Comparison of ENCODE assay signal across 14 mouse cellular contexts in the genomic region with DNA sequence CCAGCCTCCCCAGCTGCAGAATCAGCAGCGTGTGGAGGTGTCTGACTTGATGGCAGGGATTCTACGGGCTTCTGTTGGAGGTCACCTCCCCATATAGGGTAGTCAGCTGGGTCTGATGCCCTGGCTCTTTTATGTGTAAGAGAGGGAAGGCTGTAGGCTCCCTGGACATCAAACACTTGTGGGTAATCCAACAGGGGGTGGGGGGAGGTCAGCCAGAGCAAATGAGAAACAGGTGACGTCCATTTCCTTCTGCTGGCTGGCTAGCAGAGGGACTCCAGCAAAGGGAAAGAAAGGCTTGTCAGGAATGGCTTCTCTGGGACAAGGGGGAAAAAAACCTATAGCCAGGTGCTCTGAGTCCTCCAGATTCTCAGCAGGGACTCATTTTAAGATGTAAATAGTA. TPM values are rescaled to one million over a fixed set of nuclear protein-coding genes. Genes with fewer than 3 reads are reported as not detected.
DNase-seq lines count a peak whose midpoint lies in the region; ATAC-seq and TF ChIP-seq lines count a peak whose summit lies in the region.
"Had no signal": no experiment of that assay in that cellular context is flagged by ENCODE, and none has a peak within 500 bp of the region (broad histone marks: within the 10 kb centered on the region; RNA-seq: fewer than 3 reads in every experiment).

No protein-coding gene starts in this region.

- H3K4me2 ChIP-seq in hindbrain, embryonic 11.5 days (replicated peaks; ENCODE audit: low read depth, low read length), result no peak overlapping the region
- peak overlapping the region; percentile 62 for H3K4me2 ChIP-seq in forebrain, postnatal 0 days (ENCODE audit: low read depth)
- peak overlapping the region; percentile 23 for H3K4me2 ChIP-seq in limb, embryonic 13.5 days (replicated peaks)
- H3K4me2 ChIP-seq: liver, embryonic 13.5 days had no signal

- H3K27ac ChIP-seq in hindbrain, embryonic 10.5 days, result 0 out of 2 replicates have a peak overlapping the region, but pooled peaks have one; percentile 23
- no peak overlapping the region for H3K27ac ChIP-seq in hindbrain, embryonic 11.5 days (ENCODE audit: low read depth, low read length)
- no peak overlapping the region for H3K27ac ChIP-seq in forebrain, postnatal 0 days (ENCODE audit: low read depth, low read length)
- peak overlapping the region; percentile 55; the same call in 1 of the 2 replicates for H3K27ac ChIP-seq in limb, embryonic 13.5 days
- H3K27ac ChIP-seq: liver, embryonic 13.5 days; macrophage had no signal

- H3K36me3 ChIP-seq in hindbrain, embryonic 10.5 days, result peaks cover 9% of the 10 kb centered on the region; the same call in 1 of the 2 replicates
- H3K36me3 ChIP-seq in hindbrain, embryonic 11.5 days (ENCODE audit: control insufficient read depth, insufficient read depth, low read length), result no peaks in the 10 kb centered on the region
- H3K36me3 ChIP-seq in forebrain, postnatal 0 days (ENCODE audit: insufficient read depth), result peaks cover 16% of the 10 kb centered on the region; the same call in 1 of the 2 replicates
- H3K36me3 ChIP-seq in limb, embryonic 13.5 days, result no peaks in the 10 kb centered on the region
- H3K36me3 ChIP-seq: liver, embryonic 13.5 days had no signal

- ATAC-seq in hindbrain, embryonic 11.5 days (ENCODE audit: low FRiP score), result no peak
- no peak for ATAC-seq in forebrain, postnatal 0 days
- no peak for ATAC-seq in limb, embryonic 13.5 days (ENCODE audit: low FRiP score, low read depth)

- peaks cover 20% of the 10 kb centered on the region; the same call in 1 of the 2 replicates for H3K27me3 ChIP-seq in hindbrain, embryonic 10.5 days (ENCODE audit: insufficient read depth, poor library complexity, severe bottlenecking)
- no peaks in the 10 kb centered on the region for H3K27me3 ChIP-seq in hindbrain, embryonic 11.5 days (ENCODE audit: control insufficient read depth, insufficient read depth, low read length)
- H3K27me3 ChIP-seq in forebrain, postnatal 0 days (ENCODE audit: insufficient read depth, low read length), result no peaks in the 10 kb centered on the region
- 0 out of 2 replicates have a peak, but pooled peaks cover 3% of the 10 kb centered on the region for H3K27me3 ChIP-seq in limb, embryonic 13.5 days

- WGBS in hindbrain, embryonic 10.5 days, result 43% methylated on average over 3 of the region's 3 CpGs
- WGBS in hindbrain, embryonic 11.5 days, result 40% methylated on average over 3 of the region's 3 CpGs
- 63% methylated on average over 3 of the region's 3 CpGs for WGBS in forebrain, postnatal 0 days
- WGBS in limb, embryonic 13.5 days, result 8% methylated on average over 3 of the region's 3 CpGs

- TF ChIP-seq CTCF in forebrain, postnatal 0 days (IDR thresholded peaks at IDR 0.05; ENCODE audit: low read depth), result no peak

- H3K4me1 ChIP-seq in hindbrain, embryonic 10.5 days (replicated peaks), result peaks cover 87% of the 10 kb centered on the region
- peaks cover 28% of the 10 kb centered on the region for H3K4me1 ChIP-seq in hindbrain, embryonic 11.5 days (replicated peaks; ENCODE audit: control insufficient read depth, insufficient read depth, low read length)
- peaks cover 39% of the 10 kb centered on the region for H3K4me1 ChIP-seq in forebrain, postnatal 0 days (ENCODE audit: insufficient read depth)
- H3K4me1 ChIP-seq in limb, embryonic 13.5 days, result peaks cover 94% of the 10 kb centered on the region

- no peak overlapping the region for H3K4me3 ChIP-seq in hindbrain, embryonic 10.5 days
- no peak overlapping the region for H3K4me3 ChIP-seq in hindbrain, embryonic 11.5 days (ENCODE audit: low read depth, low read length)
- no peak overlapping the region for H3K4me3 ChIP-seq in forebrain, postnatal 0 days (ENCODE audit: low read depth, low read length)
- H3K4me3 ChIP-seq in limb, embryonic 13.5 days, result no peak overlapping the region
- H3K4me3 ChIP-seq: liver, embryonic 13.5 days had no signal

- H3K9ac ChIP-seq in hindbrain, embryonic 11.5 days (ENCODE audit: low read depth, low read length), result no peak overlapping the region
- no peak overlapping the region for H3K9ac ChIP-seq in forebrain, postnatal 0 days
- no peak overlapping the region for H3K9ac ChIP-seq in limb, embryonic 13.5 days
- H3K9ac ChIP-seq: liver, embryonic 13.5 days had no signal

- DNase-seq in hindbrain, embryonic 10.5 days (ENCODE audit: low spot score), result peak; percentile 58
- no peak for DNase-seq in hindbrain, embryonic 11.5 days (ENCODE audit: low spot score)
- no peak for DNase-seq in forebrain, postnatal 0 days
- DNase-seq in left cerebral cortex, adult 18-20 months (ENCODE audit: low spot score in 2 of 2), result no peak
- DNase-seq in testis, postnatal 14 days (ENCODE audit: low spot score), result no peak
- no peak for DNase-seq in adrenal gland, adult 18-20 months (ENCODE audit: low spot score in 2 of 2)
- no peak for DNase-seq in natural killer cell, adult 2 months (ENCODE audit: low spot score in 2 of 2)
- DNase-seq: cerebellum, postnatal 10 days; heart, postnatal 36 days; kidney, postnatal 14 days; liver, embryonic 13.5 days; thymus, postnatal 14 days had no signal

- H3K9me3 ChIP-seq in hindbrain, embryonic 10.5 days, result no peaks in the 10 kb centered on the region
- H3K9me3 ChIP-seq in hindbrain, embryonic 11.5 days (ENCODE audit: control insufficient read depth, low read length), result no peaks in the 10 kb centered on the region
- H3K9me3 ChIP-seq in forebrain, postnatal 0 days (ENCODE audit: low read length), result no peaks in the 10 kb centered on the region
- no peaks in the 10 kb centered on the region for H3K9me3 ChIP-seq in limb, embryonic 13.5 days
- H3K9me3 ChIP-seq: liver, embryonic 13.5 days had no signal

RNA-seq across cellular contexts. Expression of gene Nav1, which starts 28.0 kb away (rescaled TPM):
- polyA plus RNA-seq in hindbrain, embryonic 10.5 days (2016; fragmentation: Nextera tagmentation; extraction: Ambion mirVana), result 16.1 and 19.3 TPM in 2 replicates
- 16.9 and 21.0 TPM in 2 replicates for polyA plus RNA-seq in hindbrain, embryonic 11.5 days (2014; fragmentation: Nextera tagmentation; extraction: Ambion mirVana)
- 67.9 and 85.8 TPM in 2 replicates for total RNA-seq in forebrain, postnatal 0 days (2014; rRNA removed)
- polyA plus RNA-seq in forebrain, postnatal 0 days (2015; fragmentation: Nextera tagmentation; extraction: Ambion mirVana), result 19.7 and 35.5 TPM in 2 replicates
- polyA plus RNA-seq in limb, embryonic 13.5 days (2015; fragmentation: Nextera tagmentation; extraction: Ambion mirVana), result 12.8 and 15.0 TPM in 2 replicates
- total RNA-seq in left cerebral cortex, adult 18-20 months (2021), result 10 to 100 TPM; 42.5 to 48.0 TPM
- 10 to 100 TPM; 11.2 to 15.3 TPM for total RNA-seq in adrenal gland, adult 18-20 months (2021)

Comparison
In these comparisons a context has a peak if more than half of its experiments do, and no peak if none do; other contexts are left out.
1. H3K27ac ChIP-seq: peak in hindbrain, embryonic 10.5 days (single experiment) and limb, embryonic 13.5 days (single experiment); none in hindbrain, embryonic 11.5 days (single experiment) and forebrain, postnatal 0 days (single experiment).